Comparison of ENCODE assay signal across 9 mouse cellular contexts in genomic region chr3:108187111-108187795, GRCm38 (mm10). TPM values are rescaled to one million over a fixed set of nuclear protein-coding genes. Genes with fewer than 3 reads are reported as not detected.
A peak's percentile ranks its signal among the peaks of the same experiment; 100 is the strongest.
DNase-seq lines count a peak whose midpoint lies in the region; ATAC-seq and TF ChIP-seq lines count a peak whose summit lies in the region.
"Had no signal": no experiment of that assay in that cellular context is flagged by ENCODE, and none has a peak within 500 bp of the region (broad histone marks: within the 10 kb centered on the region; RNA-seq: fewer than 3 reads in every experiment).

No protein-coding gene starts in this region.

- 67% methylated on average over 20 of the region's 20 CpGs for WGBS in forebrain, embryonic 15.5 days
- 47% methylated on average over 20 of the region's 20 CpGs for WGBS in liver, embryonic 13.5 days (ENCODE audit: insufficient replicate concordance)

- intact Hi-C loops in left cerebral cortex, postnatal 25 days (cut with DNase I), result no loop called here

- no peak overlapping the region for H3K27ac ChIP-seq in ES-Bruce4 (ENCODE audit: insufficient read depth, low read length)
- H3K27ac ChIP-seq in forebrain, embryonic 15.5 days (replicated peaks), result no peak overlapping the region
- no peak overlapping the region for H3K27ac ChIP-seq in liver, embryonic 13.5 days

- no peaks in the 10 kb centered on the region for H3K4me1 ChIP-seq in ES-Bruce4 (ENCODE audit: control insufficient read depth, insufficient read depth, low read length)
- H3K4me1 ChIP-seq in forebrain, embryonic 15.5 days, result peaks cover 37% of the 10 kb centered on the region
- peaks cover 20% of the 10 kb centered on the region for H3K4me1 ChIP-seq in liver, embryonic 13.5 days (replicated peaks)

- no peaks in the 10 kb centered on the region for H3K36me3 ChIP-seq in ES-Bruce4 (ENCODE audit: control insufficient read depth, insufficient read depth, low read length, poor library complexity, severe bottlenecking)
- H3K36me3 ChIP-seq in forebrain, embryonic 15.5 days, result 0 out of 2 replicates have a peak, but pooled peaks cover 6% of the 10 kb centered on the region
- no peaks in the 10 kb centered on the region for H3K36me3 ChIP-seq in liver, embryonic 13.5 days

- H3K4me2 ChIP-seq in forebrain, embryonic 15.5 days (replicated peaks), result peak overlapping the region; percentile 89
- H3K4me2 ChIP-seq in liver, embryonic 13.5 days, result peak overlapping the region; percentile 93

- no peaks in the 10 kb centered on the region for H3K9me3 ChIP-seq in ES-Bruce4 (replicated peaks; ENCODE audit: control insufficient read depth, insufficient read depth, low read length, poor library complexity, severe bottlenecking)
- H3K9me3 ChIP-seq in forebrain, embryonic 15.5 days, result no peaks in the 10 kb centered on the region
- H3K9me3 ChIP-seq in liver, embryonic 13.5 days (replicated peaks), result no peaks in the 10 kb centered on the region

- H3K27me3 ChIP-seq in ES-Bruce4 (ENCODE audit: control insufficient read depth, insufficient read depth, low read length, poor library complexity, severe bottlenecking), result no peaks in the 10 kb centered on the region
- H3K27me3 ChIP-seq in forebrain, embryonic 15.5 days, result no peaks in the 10 kb centered on the region
- H3K27me3 ChIP-seq in liver, embryonic 13.5 days, result peaks cover 60% of the 10 kb centered on the region

- 0 out of 2 replicates have a peak overlapping the region, but pooled peaks have one; percentile 75 for H3K9ac ChIP-seq in ES-Bruce4 (ENCODE audit: low read depth, poor library complexity, severe bottlenecking)
- peak overlapping the region; percentile 80 for H3K9ac ChIP-seq in forebrain, embryonic 15.5 days (replicated peaks)
- H3K9ac ChIP-seq in liver, embryonic 13.5 days, result no peak overlapping the region

- no peak for TF ChIP-seq EP300 in ES-Bruce4 (IDR thresholded peaks at IDR 0.05; ENCODE audit: insufficient read depth, low read depth, low read length)

- TF ChIP-seq CTCF in ES-Bruce4 (IDR thresholded peaks at IDR 0.05; ENCODE audit: low read depth, low read length), result no peak

- TF ChIP-seq POLR2A in ES-Bruce4 (IDR thresholded peaks at IDR 0.05; ENCODE audit: insufficient read depth, low read length), result no peak

- peak; percentile 88 for DNase-seq in heart, adult 11 months
- no peak for DNase-seq in heart, adult 8-10 months (ENCODE audit: low spot score)
- DNase-seq in liver, embryonic 13.5 days, result no peak
- DNase-seq in left cerebral cortex, postnatal 25 days (ENCODE audit: low spot score in 2 of 2), result no peak
- DNase-seq in urinary bladder, postnatal 10 days (ENCODE audit: low spot score), result no peak

- H3K4me3 ChIP-seq in ES-Bruce4 (ENCODE audit: low read depth, low read length), result peak overlapping the region; percentile 68
- peak overlapping the region; percentile 84 for H3K4me3 ChIP-seq in forebrain, embryonic 15.5 days
- H3K4me3 ChIP-seq in liver, embryonic 13.5 days (replicated peaks), result peak overlapping the region; percentile 69; the same call in 1 of the 2 replicates

- ATAC-seq in forebrain, embryonic 15.5 days (replicated peaks), result peak; percentile 40
- ATAC-seq in liver, embryonic 13.5 days (ENCODE audit: low read depth), result no peak
- ATAC-seq in activated CD4-positive, CD25-positive, alpha-beta regulatory T cell, adult 4 months, result no peak

RNA-seq across cellular contexts. Expression of gene Amigo1, which starts 1.1 kb away (rescaled TPM):
- 10 to 100 TPM; 17.2 to 18.9 (median 18.1) TPM for total RNA-seq in heart, adult 8-10 months (2022)
- 4.9 and 5.6 TPM in 2 replicates for polyA plus RNA-seq in ES-Bruce4 (2011; ENCODE audit: insufficient read depth, insufficient read length, low read depth, missing spikeins)
- polyA plus RNA-seq in forebrain, embryonic 15.5 days (2015; fragmentation: Nextera tagmentation; extraction: Ambion mirVana), result 9.9 and 11.7 TPM in 2 replicates
- 0.35 and 0.51 TPM in 2 replicates for polyA plus RNA-seq in liver, embryonic 13.5 days (2015; fragmentation: Nextera tagmentation; extraction: Ambion mirVana)
- 10 to 100 TPM; 68.7 to 72.9 TPM for total RNA-seq in left cerebral cortex, postnatal 25 days (2021)
- under 1 TPM; 0.09 to 0.19 TPM for polyA plus RNA-seq in activated CD4-positive, CD25-positive, alpha-beta regulatory T cell, adult 4 months (2017; shearing (Covaris generic))

RNA-seq across cellular contexts. Expression of gene Cyb561d1, which starts 13.8 kb away (rescaled TPM):
- 1 to 10 TPM; 5.4 to 8.3 (median 6.5) TPM for total RNA-seq in heart, adult 8-10 months (2022)
- 3.3 and 3.7 TPM in 2 replicates for polyA plus RNA-seq in ES-Bruce4 (2011; ENCODE audit: insufficient read depth, insufficient read length, low read depth, missing spikeins)
- 4.4 and 4.5 TPM in 2 replicates for polyA plus RNA-seq in forebrain, embryonic 15.5 days (2015; fragmentation: Nextera tagmentation; extraction: Ambion mirVana)
- polyA plus RNA-seq in liver, embryonic 13.5 days (2015; fragmentation: Nextera tagmentation; extraction: Ambion mirVana), result 1.7 and 2.0 TPM in 2 replicates
- total RNA-seq in left cerebral cortex, postnatal 25 days (2021), result 10 to 100 TPM; 17.4 to 17.9 TPM
- 1 to 10 TPM; 5.9 to 6.9 TPM for polyA plus RNA-seq in activated CD4-positive, CD25-positive, alpha-beta regulatory T cell, adult 4 months (2017; shearing (Covaris generic))

RNA-seq across cellular contexts. Expression of gene Atxn7l2, which starts 23.5 kb away (rescaled TPM):
- total RNA-seq in heart, adult 8-10 months (2022), result 1 to 10 TPM; 1.7 to 2.7 (median 2.3) TPM
- 4.3 and 9.2 TPM in 2 replicates for polyA plus RNA-seq in ES-Bruce4 (2011; ENCODE audit: insufficient read depth, insufficient read length, low read depth, missing spikeins)
- polyA plus RNA-seq in forebrain, embryonic 15.5 days (2015; fragmentation: Nextera tagmentation; extraction: Ambion mirVana), result 32.5 and 33.6 TPM in 2 replicates
- 3.1 and 3.3 TPM in 2 replicates for polyA plus RNA-seq in liver, embryonic 13.5 days (2015; fragmentation: Nextera tagmentation; extraction: Ambion mirVana)
- total RNA-seq in left cerebral cortex, postnatal 25 days (2021), result 10 to 100 TPM; 24.0 to 24.2 TPM
- 1 to 10 TPM; 4.3 to 7.8 TPM for polyA plus RNA-seq in activated CD4-positive, CD25-positive, alpha-beta regulatory T cell, adult 4 months (2017; shearing (Covaris generic))

RNA-seq across cellular contexts. Expression of gene Gpr61, which starts 32.6 kb away (rescaled TPM):
- total RNA-seq in heart, adult 8-10 months (2022), result not detected
- not detected in 2 replicates for polyA plus RNA-seq in ES-Bruce4 (2011; ENCODE audit: insufficient read depth, insufficient read length, low read depth, missing spikeins)
- polyA plus RNA-seq in forebrain, embryonic 15.5 days (2015; fragmentation: Nextera tagmentation; extraction: Ambion mirVana), result 1.9 and 2.2 TPM in 2 replicates
- not detected in 2 replicates for polyA plus RNA-seq in liver, embryonic 13.5 days (2015; fragmentation: Nextera tagmentation; extraction: Ambion mirVana)
- 10 to 100 TPM; 18.1 to 19.4 TPM for total RNA-seq in left cerebral cortex, postnatal 25 days (2021)
- polyA plus RNA-seq in activated CD4-positive, CD25-positive, alpha-beta regulatory T cell, adult 4 months (2017; shearing (Covaris generic)), result not detected
- polyA plus RNA-seq: erythroblast, embryonic 14.5 days had no signal

RNA-seq across cellular contexts. Expression of gene Sypl2, which starts 39.2 kb away (rescaled TPM):
- total RNA-seq in heart, adult 8-10 months (2022), result 1 to 10 TPM; 1.3 to 2.4 (median 2.1) TPM
- not detected in 2 replicates for polyA plus RNA-seq in ES-Bruce4 (2011; ENCODE audit: insufficient read depth, insufficient read length, low read depth, missing spikeins)
- polyA plus RNA-seq in forebrain, embryonic 15.5 days (2015; fragmentation: Nextera tagmentation; extraction: Ambion mirVana), result 2.3 and 2.7 TPM in 2 replicates
- polyA plus RNA-seq in liver, embryonic 13.5 days (2015; fragmentation: Nextera tagmentation; extraction: Ambion mirVana), result 0.05 and 0.07 TPM in 2 replicates
- 1 to 10 TPM; 1.3 to 1.9 TPM for total RNA-seq in left cerebral cortex, postnatal 25 days (2021)
- not detected for polyA plus RNA-seq in activated CD4-positive, CD25-positive, alpha-beta regulatory T cell, adult 4 months (2017; shearing (Covaris generic))
- polyA plus RNA-seq: erythroblast, embryonic 14.5 days had no signal
